Mouse (Mus musculus) adrenal gland, postnatal 25 days (tissue): Measurements from ENCODE around the gene Ankzf1. TPM values are rescaled to one million over a fixed set of nuclear protein-coding genes. Genes with fewer than 3 reads are reported as not detected.
"Not testable (repeated sequence)": the region's sequence is repeated elsewhere in the genome, so short reads cannot be mapped to it uniquely, and the experiment has no call there.

Experiments
- DNase-seq: peaks from one replicate; pipeline ENCODE4 v3.0.0; 2021; ENCODE audit warnings: mixed read lengths
- total RNA-seq: library from RNA; stranded (reverse); gene quantifications from 2 replicates; pipeline ENCODE4 v1.2.3, GENCODE M21; 2021

The Ankzf1 gene
- total RNA-seq, 1 experiment from 2014 or later: 26.4 TPM

DNA sequence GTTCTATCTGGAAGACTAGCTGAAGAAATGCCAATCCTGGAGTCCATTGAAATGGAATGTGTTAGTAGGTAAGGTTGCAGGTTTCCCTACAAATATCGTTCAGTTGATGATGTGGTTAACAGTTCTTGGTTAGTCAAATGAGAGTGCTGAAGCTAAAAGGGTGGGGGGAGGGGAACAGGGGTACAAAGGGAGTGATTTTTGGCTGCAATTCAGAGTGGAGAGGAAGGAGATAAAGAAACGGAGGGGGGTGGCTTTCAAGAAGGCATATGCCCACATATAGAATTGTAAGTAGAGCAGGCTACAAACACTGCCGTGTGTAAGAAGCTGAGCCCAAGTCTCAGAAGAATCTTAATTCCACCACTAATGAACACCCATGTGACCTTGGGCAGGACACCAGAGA lies 33.5 kb downstream of the Ankzf1 start:
- DNase-seq: no peak

GRCm38 (mm10) chr1:75226138-75226537 lies 34.2 kb downstream of the Ankzf1 start:
- no peak for DNase-seq

DNA sequence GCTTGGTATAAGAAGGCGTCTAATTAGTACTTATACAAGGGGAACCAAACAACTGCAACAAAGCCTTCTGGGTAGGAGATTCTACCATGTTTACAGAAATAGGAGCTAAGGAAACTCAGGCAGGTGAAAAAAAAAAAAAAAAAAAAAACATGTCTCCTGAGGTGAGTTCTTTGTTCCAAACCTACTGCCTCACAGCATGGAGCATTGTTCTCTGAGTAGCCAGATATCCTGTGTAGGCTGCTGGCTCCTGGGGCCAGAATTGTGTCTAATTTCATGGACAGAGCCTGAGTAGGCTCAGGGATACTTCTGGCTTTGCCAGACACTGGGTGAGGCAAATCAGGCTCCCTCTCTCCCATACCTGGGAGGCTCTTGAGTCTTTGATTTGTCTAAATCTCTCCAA lies 35.7 kb downstream of the Ankzf1 start:
- DNase-seq: no peak

- DNase-seq: no peak
Measured at GRCm38 (mm10) chr1:75229158-75229557, 37.2 kb downstream of the Ankzf1 start.

- DNase-seq: no peak
Measured at GRCm38 (mm10) chr1:75230335-75230994, 38.5 kb downstream of the Ankzf1 start.

GRCm38 (mm10) chr1:75231224-75231623 lies 39.3 kb downstream of the Ankzf1 start:
- DNase-seq: no peak

DNA sequence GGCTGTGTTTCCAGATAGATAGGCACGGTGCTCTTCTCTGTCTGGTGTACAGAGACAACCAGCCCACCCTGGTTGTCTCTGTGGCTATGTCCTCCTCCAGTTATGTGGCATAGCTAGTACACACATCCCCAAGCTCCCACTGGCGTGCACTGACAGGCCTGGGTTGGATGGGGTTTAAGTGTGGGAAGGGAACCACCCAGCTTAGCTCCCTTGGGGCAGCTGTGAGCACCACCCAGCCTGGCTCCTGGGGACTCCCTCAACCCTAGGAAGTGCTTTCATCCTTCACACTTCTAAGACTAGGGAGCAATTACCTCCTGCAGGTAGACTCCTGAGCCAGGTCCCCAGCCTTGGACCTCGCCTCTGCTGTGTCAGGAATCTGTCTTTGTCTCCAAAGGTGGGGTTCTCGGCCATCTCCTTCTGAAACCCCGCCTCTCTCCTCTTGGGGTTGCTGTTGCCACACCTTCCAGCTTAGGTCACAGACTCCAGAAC lies 39.8 kb downstream of the Ankzf1 start, which contains the start of gene A630095N17Rik:
TSS of gene A630095N17Rik (minus strand) at position 439 of the 489 bp plus-strand sequence.
- DNase-seq: no peak

- DNase-seq: not testable (repeated sequence)
Measured at GRCm38 (mm10) chr1:75232489-75232888, 40.5 kb downstream of the Ankzf1 start.

- peak; percentile 64 for DNase-seq
Measured at GRCm38 (mm10) chr1:75234606-75235005, 42.7 kb downstream of the Ankzf1 start.

DNA sequence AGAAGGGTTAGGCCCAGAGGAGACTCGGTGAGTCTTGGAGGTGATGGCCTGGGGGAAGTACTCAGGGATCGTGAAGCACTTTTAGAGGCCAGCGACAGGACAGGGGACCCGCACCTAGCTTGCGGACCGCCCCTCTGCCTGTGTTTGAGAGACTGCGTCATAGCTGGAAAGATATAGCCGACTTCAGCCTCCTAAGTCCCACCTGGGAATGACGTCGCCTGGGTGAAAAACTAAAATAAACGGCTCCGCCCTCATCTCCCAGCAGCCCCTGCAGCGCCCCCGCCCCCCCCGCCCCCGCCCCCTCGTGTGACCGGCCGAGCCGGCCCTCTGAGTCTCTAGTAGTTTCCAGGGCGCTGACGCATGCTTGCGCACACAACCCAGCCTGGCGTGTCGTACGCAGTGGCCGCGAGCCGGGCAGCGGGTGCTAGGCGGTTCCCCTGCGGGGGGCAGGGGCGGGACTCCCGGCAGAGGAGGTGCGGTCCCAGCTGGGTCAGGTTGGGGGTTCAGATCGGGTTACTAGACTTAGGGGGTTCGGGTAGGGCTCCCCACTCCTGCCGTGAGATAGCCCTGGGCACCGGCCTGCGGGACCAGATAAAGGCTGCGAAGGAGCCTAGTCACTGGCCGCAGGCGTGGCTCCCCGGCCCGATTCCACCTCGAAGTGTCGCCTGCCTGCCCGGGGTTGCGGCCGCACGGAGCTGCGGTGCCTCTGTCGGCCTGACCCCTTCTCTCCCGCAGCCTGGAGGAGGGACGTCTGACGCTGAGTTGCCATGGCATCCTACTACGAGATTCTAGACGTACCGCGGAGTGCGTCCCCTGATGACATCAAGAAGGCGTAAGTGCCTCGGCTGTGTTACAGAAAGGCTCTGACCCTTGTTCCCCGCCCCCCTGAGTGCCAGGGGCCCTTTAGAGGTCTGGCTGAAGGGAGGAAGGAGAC lies 44.4 kb downstream of the Ankzf1 start, which contains the start of gene Dnajb2:
TSS of gene Dnajb2 (plus strand) at position 290 of the 934 bp plus-strand sequence.
- peak; percentile 91 for DNase-seq

- no peak for DNase-seq
Measured at GRCm38 (mm10) chr1:75239591-75239990, 47.6 kb downstream of the Ankzf1 start.

- no peak for DNase-seq
Measured at GRCm38 (mm10) chr1:75243411-75243810, 51.5 kb downstream of the Ankzf1 start.

- DNase-seq: no peak
Measured at GRCm38 (mm10) chr1:75244175-75244826, 52.4 kb downstream of the Ankzf1 start.

DNA sequence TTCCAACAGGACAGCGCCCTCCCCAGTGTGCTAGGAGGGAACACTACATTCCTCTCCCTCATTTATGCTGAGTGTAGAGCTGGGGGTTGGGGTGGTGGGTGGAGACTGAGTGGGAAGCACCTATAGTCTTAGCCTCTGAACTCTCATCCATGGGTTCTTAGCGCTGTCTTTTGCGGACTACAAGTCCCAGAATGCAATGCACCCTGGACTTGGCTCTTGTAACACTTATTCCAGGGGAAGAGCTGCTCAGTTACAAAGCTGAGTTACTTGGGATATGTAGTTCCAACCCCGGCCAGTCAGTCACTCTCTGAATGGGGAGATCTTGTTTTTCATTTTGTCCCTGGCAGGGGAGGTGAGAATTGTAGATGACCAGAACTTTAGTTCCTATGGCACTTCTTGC lies 52.9 kb downstream of the Ankzf1 start:
- DNase-seq: no peak

GRCm38 (mm10) chr1:75247071-75247930 lies 55.4 kb downstream of the Ankzf1 start:
- DNase-seq: no peak

DNA sequence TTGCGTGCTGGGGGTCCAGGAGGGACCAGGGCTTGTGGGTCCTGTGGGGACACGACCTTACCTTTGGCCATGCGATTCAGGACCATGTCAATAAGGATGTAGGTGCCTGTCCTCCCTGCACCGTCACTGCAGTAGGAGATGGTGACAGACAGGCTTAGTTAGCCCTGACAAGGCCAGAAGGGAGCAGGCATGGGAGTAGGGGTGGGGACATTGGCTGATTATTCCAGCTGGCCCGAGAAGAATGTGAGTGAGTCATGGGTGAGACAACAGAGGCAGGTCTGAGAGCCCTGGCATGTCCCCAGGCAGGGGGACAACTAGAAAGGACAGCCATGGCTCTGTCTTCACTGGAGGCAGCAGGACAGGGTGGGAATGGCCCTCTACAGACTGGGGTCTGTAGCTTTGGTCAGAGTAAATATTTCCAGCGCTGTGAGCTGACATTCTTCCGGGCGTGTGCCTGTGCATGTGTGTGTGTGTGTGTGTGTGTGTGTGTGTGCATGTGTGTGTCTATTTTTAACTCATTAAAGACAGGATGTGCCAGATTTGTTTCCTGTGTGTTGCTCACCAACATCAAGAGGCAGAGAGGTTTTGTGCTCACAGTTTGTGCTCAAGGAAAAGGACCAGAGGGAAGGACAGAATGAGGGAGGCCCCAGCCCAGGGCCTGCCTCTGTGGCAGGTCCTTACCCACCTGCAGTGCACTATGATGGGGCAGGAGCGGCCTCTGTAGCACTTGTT lies 56.3 kb downstream of the Ankzf1 start:
- peak; percentile 71 for DNase-seq
